Mouse (Mus musculus) ES-E14 (cell line): ENCODE results near the gene Dcaf5.

Experiments
- CHD2 ChIP-seq: IDR thresholded peaks from 2 replicates; pipeline ENCODE4 v1.6.1; 2014; ENCODE audit warnings: mild to moderate bottlenecking, low read depth, low read length, inconsistent platforms
- ZC3H11A ChIP-seq: IDR thresholded peaks from 2 replicates; pipeline ENCODE4 v1.6.1; 2012; ENCODE audit warnings: low read depth, mild to moderate bottlenecking, inconsistent platforms, low read length, borderline replicate concordance
- ZNF384 ChIP-seq: IDR thresholded peaks from 2 replicates; pipeline ENCODE4 v1.6.1; 2012; ENCODE audit warnings: low read depth, low read length, inconsistent platforms

- TF ChIP-seq ZNF384 (no peak), CHD2 (no peak), ZC3H11A (no peak)
These were observed 56.5 kb downstream of the Dcaf5 start for GRCm38 (mm10) chr12:80379831-80380457.
